Mouse (Mus musculus) gastrocnemius, postnatal 36 days (tissue): Measurements from ENCODE around the gene Pik3ap1. TPM values are rescaled to one million over a fixed set of nuclear protein-coding genes. Genes with fewer than 3 reads are reported as not detected.
A peak's percentile ranks its signal among the peaks of the same experiment; 100 is the strongest.

Experiments
- DNase-seq, 2 experiments: peaks; one replicate each; pipeline ENCODE4 v3.0.0; 2022
- intact Hi-C: fragments of 180-260 bp; cut with DNase I; formaldehyde crosslinking; loops from one replicate; pipeline ENCODE4 v1.15.1; 2025
- total RNA-seq, 2 experiments: library from RNA; stranded (reverse); gene quantifications; 2 replicates each; pipeline ENCODE4 v1.2.3; 2021

The Pik3ap1 gene
- total RNA-seq, 2 experiments from 2014 or later = 0.61 to 0.69 TPM

GRCm38 (mm10) chr19:41287224-41287623, 97.7 kb downstream of the Pik3ap1 start:
- DNase-seq = no peak
- intact Hi-C loops = no loop called here

GRCm38 (mm10) chr19:41284515-41284914, 100.4 kb downstream of the Pik3ap1 start:
- no peak for DNase-seq
- intact Hi-C loops = no loop called here

GRCm38 (mm10) chr19:41282718-41283117, 102.2 kb downstream of the Pik3ap1 start:
- intact Hi-C loops = no loop called here
- DNase-seq = no peak

GRCm38 (mm10) chr19:41282216-41282615, 102.7 kb downstream of the Pik3ap1 start:
- DNase-seq = no peak
- intact Hi-C loops = no loop called here

GRCm38 (mm10) chr19:41279724-41280244, 105.1 kb downstream of the Pik3ap1 start:
- intact Hi-C loops = no loop called here
- no peak for DNase-seq

- intact Hi-C loops = no loop called here
- no peak for DNase-seq
Measured at GRCm38 (mm10) chr19:41278606-41279005, 106.3 kb downstream of the Pik3ap1 start.

GRCm38 (mm10) chr19:41275588-41275987, 109.3 kb downstream of the Pik3ap1 start:
- no peak for DNase-seq
- intact Hi-C loops = no loop called here

- intact Hi-C loops = no loop called here
Measured at GRCm38 (mm10) chr19:41270906-41271305, 114.0 kb downstream of the Pik3ap1 start.

GRCm38 (mm10) chr19:41270151-41270727, 114.7 kb downstream of the Pik3ap1 start:
- no peak for DNase-seq
- intact Hi-C loops = no loop called here

More at GRCm38 (mm10) chr19:41270906-41271305, 114.0 kb downstream of the Pik3ap1 start:
- DNase-seq = no peak

GRCm38 (mm10) chr19:41266251-41266901, 118.5 kb downstream of the Pik3ap1 start:
- no peak for DNase-seq
- intact Hi-C loops = no loop called here

- intact Hi-C loops = no loop called here
- no peak for DNase-seq
Measured at GRCm38 (mm10) chr19:41264331-41264799, 120.5 kb downstream of the Pik3ap1 start.

- intact Hi-C loops = no loop called here
- peak; percentile 79 to 81 for DNase-seq
Measured at GRCm38 (mm10) chr19:41263630-41264295, 121.1 kb downstream of the Pik3ap1 start, which contains the start of gene Tm9sf3. Gene Tm9sf3, minus strand, starts transcription at chr19:41263997.

GRCm38 (mm10) chr19:41262712-41263629, 121.9 kb downstream of the Pik3ap1 start:
- intact Hi-C loops = no loop called here
- peak; percentile 48 to 73 for DNase-seq

GRCm38 (mm10) chr19:41260736-41261135, 124.2 kb downstream of the Pik3ap1 start:
- DNase-seq = no peak
- intact Hi-C loops = no loop called here

GRCm38 (mm10) chr19:41259256-41259655, 125.6 kb downstream of the Pik3ap1 start:
- intact Hi-C loops = no loop called here

GRCm38 (mm10) chr19:41258707-41259106, 126.2 kb downstream of the Pik3ap1 start:
- intact Hi-C loops = no loop called here
- no peak for DNase-seq

More at GRCm38 (mm10) chr19:41259256-41259655, 125.6 kb downstream of the Pik3ap1 start:
- DNase-seq = no peak

GRCm38 (mm10) chr19:41254584-41254983, 130.3 kb downstream of the Pik3ap1 start:
- no peak for DNase-seq
- intact Hi-C loops = no loop called here

GRCm38 (mm10) chr19:41248968-41249367, 135.9 kb downstream of the Pik3ap1 start:
- DNase-seq = no peak
- intact Hi-C loops = loop anchor here (5.0 kb wide), 1 partner anchor 162 kb away; no protein-coding TSS in a partner anchor

- intact Hi-C loops = loop anchor here (5.0 kb wide), 1 partner anchor 161 kb away; no protein-coding TSS in a partner anchor
- DNase-seq = no peak
Measured at GRCm38 (mm10) chr19:41248271-41248670, 136.6 kb downstream of the Pik3ap1 start.

GRCm38 (mm10) chr19:41246271-41246670, 138.6 kb downstream of the Pik3ap1 start:
- DNase-seq = no peak
- intact Hi-C loops = loop anchor here (5.0 kb wide), 1 partner anchor 159 kb away; no protein-coding TSS in a partner anchor
